Mouse (Mus musculus) brain, embryonic 14.5 days (tissue): ENCODE results near the gene Wdr90.

ENCODE experiments used
- CTCF ChIP-seq: fragments of 200-500 bp; IDR thresholded peaks from 2 replicates; pipeline ENCODE4 v1.5.1; 2012; ENCODE audit warnings: inconsistent platforms, mild to moderate bottlenecking, moderate library complexity, borderline replicate concordance; ENCODE audit not compliant: insufficient read depth, insufficient read length; ENCODE audit errors: extremely low read depth
- POLR2A ChIP-seq: fragments of 200-500 bp; IDR thresholded peaks from 2 replicates; pipeline ENCODE4 v1.6.1; 2012; ENCODE audit warnings: mild to moderate bottlenecking, inconsistent platforms, borderline replicate concordance; ENCODE audit not compliant: poor library complexity, insufficient read depth, insufficient read length, severe bottlenecking; ENCODE audit errors: extremely low read depth

DNA sequence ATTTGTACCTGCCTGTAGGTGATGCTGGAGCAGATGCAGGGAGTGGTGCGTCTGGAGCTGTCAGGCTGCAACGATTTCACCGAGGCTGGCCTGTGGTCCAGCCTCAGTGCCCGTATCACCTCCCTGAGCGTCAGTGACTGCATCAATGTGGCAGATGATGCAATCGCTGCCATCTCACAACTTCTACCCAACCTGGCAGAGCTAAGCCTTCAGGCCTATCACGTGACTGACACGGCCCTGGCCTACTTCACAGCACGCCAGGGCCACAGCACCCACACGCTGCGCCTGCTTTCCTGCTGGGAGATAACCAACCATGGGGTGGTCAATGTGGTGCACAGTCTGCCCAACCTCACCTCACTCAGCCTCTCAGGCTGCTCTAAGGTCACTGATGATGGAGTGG lies 43.6 kb downstream of the Wdr90 start:
- TF ChIP-seq POLR2A (no peak), CTCF (no peak)
